In the genomic region with DNA sequence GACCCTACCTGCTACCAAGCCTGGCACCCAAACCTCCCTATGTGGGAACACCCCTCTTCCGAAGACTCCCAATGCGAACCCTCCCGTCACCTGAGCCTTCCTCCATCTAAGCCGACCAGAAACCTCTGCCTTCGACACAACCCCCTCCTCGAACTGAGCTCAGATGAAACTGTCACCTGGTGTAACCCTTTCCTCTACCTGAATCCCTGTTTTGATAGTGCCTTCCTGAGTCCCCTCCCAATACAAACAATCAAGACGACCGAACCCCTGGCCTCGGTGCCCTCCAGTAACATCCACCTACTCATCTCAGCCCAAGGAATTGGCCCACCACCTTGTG, we compare ENCODE assay signal across 8 mouse cellular contexts. TPM values are rescaled to one million over a fixed set of nuclear protein-coding genes. Genes with fewer than 3 reads are reported as not detected.
A peak's percentile ranks its signal among the peaks of the same experiment; 100 is the strongest.
DNase-seq lines count a peak whose midpoint lies in the region; ATAC-seq lines count a peak whose summit lies in the region.

No protein-coding gene starts in this region.

- peak overlapping the region; percentile 98 for H3K4me2 ChIP-seq in kidney, embryonic 15.5 days
- H3K4me2 ChIP-seq in hindbrain, embryonic 12.5 days (replicated peaks), result peak overlapping the region; percentile 95
- H3K4me2 ChIP-seq in midbrain, embryonic 16.5 days (ENCODE audit: low read length), result peak overlapping the region; percentile 77

- WGBS in kidney, embryonic 15.5 days, result 0% methylated on average over 9 of the region's 9 CpGs
- WGBS in hindbrain, embryonic 12.5 days, result 1% methylated on average over 9 of the region's 9 CpGs
- under 1% methylated on average over 9 of the region's 9 CpGs for WGBS in midbrain, embryonic 16.5 days

- no peak overlapping the region for H3K9ac ChIP-seq in kidney, embryonic 15.5 days
- H3K9ac ChIP-seq in hindbrain, embryonic 12.5 days, result peak overlapping the region; percentile 89
- peak overlapping the region; percentile 94 for H3K9ac ChIP-seq in midbrain, embryonic 16.5 days (ENCODE audit: low read depth, low read length)

- peaks cover 39% of the 10 kb centered on the region for H3K27me3 ChIP-seq in kidney, embryonic 15.5 days
- H3K27me3 ChIP-seq in hindbrain, embryonic 12.5 days, result peaks cover 10% of the 10 kb centered on the region
- no peaks in the 10 kb centered on the region for H3K27me3 ChIP-seq in midbrain, embryonic 16.5 days (ENCODE audit: control insufficient read depth, insufficient read depth, low read depth, low read length)

- no peak for DNase-seq in kidney, postnatal 14 days
- DNase-seq in ZHBTc4 (ENCODE audit: low read depth, low spot score), result peak; percentile 25
- no peak for DNase-seq in left cerebral cortex, postnatal 36 days (ENCODE audit: low spot score in 2 of 2)
- no peak for DNase-seq in right cerebral cortex, postnatal 10 days (ENCODE audit: low spot score in 2 of 2)
- no peak for DNase-seq in adrenal gland, postnatal 4 days (ENCODE audit: low spot score in 2 of 2)

- no peak overlapping the region for H3K27ac ChIP-seq in kidney, embryonic 15.5 days
- peak overlapping the region; percentile 93 for H3K27ac ChIP-seq in hindbrain, embryonic 12.5 days
- peak overlapping the region; percentile 96 for H3K27ac ChIP-seq in midbrain, embryonic 16.5 days (ENCODE audit: low read length)

- no peaks in the 10 kb centered on the region for H3K9me3 ChIP-seq in kidney, embryonic 15.5 days (replicated peaks)
- no peaks in the 10 kb centered on the region for H3K9me3 ChIP-seq in hindbrain, embryonic 12.5 days (replicated peaks)
- H3K9me3 ChIP-seq in midbrain, embryonic 16.5 days (replicated peaks; ENCODE audit: control insufficient read depth, low read length, poor library complexity, severe bottlenecking), result no peaks in the 10 kb centered on the region

- intact Hi-C loops in left cerebral cortex, postnatal 36 days (cut with DNase I), result no loop called here

- no peak; the same call in 1 of the 2 replicates for ATAC-seq in kidney, embryonic 15.5 days (replicated peaks; ENCODE audit: low FRiP score)
- peak; percentile 24 for ATAC-seq in hindbrain, embryonic 12.5 days (ENCODE audit: low FRiP score)
- peak; percentile 6 for ATAC-seq in midbrain, embryonic 16.5 days

- H3K4me3 ChIP-seq in kidney, embryonic 15.5 days (replicated peaks), result peak overlapping the region; percentile 71
- peak overlapping the region; percentile 82 for H3K4me3 ChIP-seq in hindbrain, embryonic 12.5 days
- peak overlapping the region; percentile 89 for H3K4me3 ChIP-seq in midbrain, embryonic 16.5 days (ENCODE audit: low read depth, low read length)

- peaks cover 32% of the 10 kb centered on the region for H3K4me1 ChIP-seq in kidney, embryonic 15.5 days
- H3K4me1 ChIP-seq in hindbrain, embryonic 12.5 days, result peaks cover 25% of the 10 kb centered on the region
- peaks cover 13% of the 10 kb centered on the region for H3K4me1 ChIP-seq in midbrain, embryonic 16.5 days (ENCODE audit: control insufficient read depth, insufficient read depth, low read length)

- peaks cover 8% of the 10 kb centered on the region; the same call in 1 of the 2 replicates for H3K36me3 ChIP-seq in kidney, embryonic 15.5 days
- H3K36me3 ChIP-seq in hindbrain, embryonic 12.5 days, result no peaks in the 10 kb centered on the region
- H3K36me3 ChIP-seq in midbrain, embryonic 16.5 days (ENCODE audit: control insufficient read depth, insufficient read depth, low read length), result no peaks in the 10 kb centered on the region

RNA-seq across cellular contexts. Expression of a gene that starts 0.7 kb away (rescaled TPM):
- polyA plus RNA-seq in kidney, embryonic 15.5 days (2015; fragmentation: Nextera tagmentation; extraction: Ambion mirVana), result 1.4 and 1.5 TPM in 2 replicates
- 9.1 TPM in 2 replicates for polyA plus RNA-seq in hindbrain, embryonic 12.5 days (2016; fragmentation: Nextera tagmentation; extraction: Ambion mirVana)
- 34.5 and 40.1 TPM in 2 replicates for polyA plus RNA-seq in midbrain, embryonic 16.5 days (2015; fragmentation: Nextera tagmentation; extraction: Ambion mirVana)
- total RNA-seq in left cerebral cortex, postnatal 36 days (2021), result 100 to 1,000 TPM; 166 to 199 TPM
- total RNA-seq in adrenal gland, postnatal 4 days (2021), result 10 to 100 TPM; 16.1 to 16.3 TPM

RNA-seq across cellular contexts. Expression of a gene that starts 8.8 kb away (rescaled TPM):
- 42.6 and 43.8 TPM in 2 replicates for polyA plus RNA-seq in kidney, embryonic 15.5 days (2015; fragmentation: Nextera tagmentation; extraction: Ambion mirVana)
- polyA plus RNA-seq in hindbrain, embryonic 12.5 days (2016; fragmentation: Nextera tagmentation; extraction: Ambion mirVana), result 40.0 and 42.6 TPM in 2 replicates
- polyA plus RNA-seq in midbrain, embryonic 16.5 days (2015; fragmentation: Nextera tagmentation; extraction: Ambion mirVana), result 39.6 and 41.6 TPM in 2 replicates
- 10 to 100 TPM; 14.5 to 14.6 TPM for total RNA-seq in left cerebral cortex, postnatal 36 days (2021)
- 10 to 100 TPM; 15.9 to 17.6 TPM for total RNA-seq in adrenal gland, postnatal 4 days (2021)

RNA-seq across cellular contexts. Expression of a gene that starts 9.0 kb away (rescaled TPM):
- polyA plus RNA-seq in kidney, embryonic 15.5 days (2015; fragmentation: Nextera tagmentation; extraction: Ambion mirVana), result not detected in 2 replicates
- polyA plus RNA-seq in hindbrain, embryonic 12.5 days (2016; fragmentation: Nextera tagmentation; extraction: Ambion mirVana), result 0.20 TPM in 1 of 2 replicates, not detected in the other
- polyA plus RNA-seq in midbrain, embryonic 16.5 days (2015; fragmentation: Nextera tagmentation; extraction: Ambion mirVana), result not detected in 2 replicates
- total RNA-seq in left cerebral cortex, postnatal 36 days (2021), result not detected
- under 1 TPM in 1 of 2 experiments, not detected in 1; 0.37 TPM for total RNA-seq in adrenal gland, postnatal 4 days (2021)

RNA-seq across cellular contexts. Expression of a gene that starts 9.0 kb away (rescaled TPM):
- polyA plus RNA-seq in kidney, embryonic 15.5 days (2015; fragmentation: Nextera tagmentation; extraction: Ambion mirVana), result 32.4 TPM in 2 replicates
- polyA plus RNA-seq in hindbrain, embryonic 12.5 days (2016; fragmentation: Nextera tagmentation; extraction: Ambion mirVana), result 16.6 and 20.1 TPM in 2 replicates
- 7.8 and 7.9 TPM in 2 replicates for polyA plus RNA-seq in midbrain, embryonic 16.5 days (2015; fragmentation: Nextera tagmentation; extraction: Ambion mirVana)
- total RNA-seq in left cerebral cortex, postnatal 36 days (2021), result 1 to 10 TPM; 1.4 to 2.0 TPM
- 1 to 10 TPM; 6.8 to 7.0 TPM for total RNA-seq in adrenal gland, postnatal 4 days (2021)

RNA-seq across cellular contexts. Expression of a gene that starts 9.3 kb away (rescaled TPM):
- polyA plus RNA-seq in kidney, embryonic 15.5 days (2015; fragmentation: Nextera tagmentation; extraction: Ambion mirVana), result 4.0 TPM in 2 replicates
- 7.7 and 10.2 TPM in 2 replicates for polyA plus RNA-seq in hindbrain, embryonic 12.5 days (2016; fragmentation: Nextera tagmentation; extraction: Ambion mirVana)
- 23.2 and 23.6 TPM in 2 replicates for polyA plus RNA-seq in midbrain, embryonic 16.5 days (2015; fragmentation: Nextera tagmentation; extraction: Ambion mirVana)
- 10 to 100 TPM; 19.4 to 28.5 TPM for total RNA-seq in left cerebral cortex, postnatal 36 days (2021)
- 10 to 100 TPM; 11.4 to 14.9 TPM for total RNA-seq in adrenal gland, postnatal 4 days (2021)
